Mouse (Mus musculus) cerebellum, adult 9-10 months (tissue): ENCODE measurements around the gene Uqcr10.

Source experiments
- DNase-seq: peaks from one replicate; pipeline ENCODE4 v3.0.0; 2022

Uqcr10 gene

DNA sequence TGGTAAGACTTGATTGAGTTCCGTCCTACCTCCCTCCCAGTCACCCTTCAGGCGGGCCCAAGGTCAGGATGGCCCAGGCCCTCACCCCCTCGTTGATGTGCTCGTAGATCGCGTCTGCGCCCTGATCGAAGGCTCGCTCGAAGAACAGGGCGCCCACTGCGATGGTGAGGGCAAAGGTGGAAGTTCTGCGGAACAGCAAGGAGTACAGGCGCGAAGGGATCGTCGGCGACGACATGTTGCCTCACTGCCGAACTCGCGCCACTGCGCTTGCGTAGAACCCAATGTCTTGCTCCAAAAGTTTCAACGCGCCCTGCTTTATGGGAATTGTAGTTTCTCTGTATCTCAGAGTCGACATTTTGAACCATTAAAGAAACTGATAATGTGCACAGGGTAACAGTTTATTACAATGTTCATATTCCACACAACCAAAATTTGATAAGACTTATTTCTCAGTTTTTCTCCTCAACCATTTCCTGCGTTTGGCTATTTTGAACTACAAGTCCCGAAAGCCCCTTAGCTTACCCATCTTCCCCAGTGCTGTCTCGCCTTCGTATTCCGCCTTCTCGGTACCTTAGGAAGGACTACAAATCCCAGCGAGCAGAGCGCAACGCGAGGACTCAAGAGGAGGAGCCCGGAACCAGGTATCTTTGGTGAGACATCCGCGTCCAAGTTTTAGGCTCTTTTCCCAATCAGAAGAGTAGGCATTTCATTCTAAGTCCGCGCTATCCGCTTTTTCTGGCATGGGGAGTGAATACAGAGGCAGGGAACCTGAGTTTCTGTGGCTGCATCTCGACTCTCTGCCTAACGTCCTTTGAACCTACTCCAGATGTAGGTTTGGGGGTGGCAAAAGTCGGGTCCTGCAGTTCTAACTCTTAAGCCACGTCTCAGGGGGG lies at the start of gene Uqcr10, which contains the start of gene Zmat5:
Uqcr10 (minus strand) TSS at position 271 of the 893 bp plus-strand sequence.
Zmat5 (plus strand) TSS at position 607 of the 893 bp plus-strand sequence.
- peak; percentile 96 for DNase-seq

DNA sequence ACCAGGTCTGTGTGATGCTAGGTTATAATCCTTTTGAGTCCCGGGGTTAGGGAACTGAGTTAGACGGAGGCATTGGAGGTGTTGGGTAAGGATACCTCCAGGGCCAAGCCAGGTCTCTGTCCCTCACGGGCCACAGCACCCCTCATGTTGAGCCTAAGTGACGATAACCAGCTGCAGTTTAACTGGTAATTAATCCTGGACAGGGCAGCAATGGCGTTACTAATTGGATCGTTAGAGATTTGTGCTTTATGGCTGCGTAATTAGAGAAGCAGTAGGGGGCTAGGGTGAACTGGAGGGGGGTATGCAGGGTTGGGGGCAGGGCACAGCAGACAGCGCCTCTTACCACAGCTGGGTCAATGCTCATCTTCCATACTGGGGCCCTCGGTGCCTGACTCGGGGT lies 48.7 kb upstream of the Uqcr10 start:
- no peak for DNase-seq

DNA sequence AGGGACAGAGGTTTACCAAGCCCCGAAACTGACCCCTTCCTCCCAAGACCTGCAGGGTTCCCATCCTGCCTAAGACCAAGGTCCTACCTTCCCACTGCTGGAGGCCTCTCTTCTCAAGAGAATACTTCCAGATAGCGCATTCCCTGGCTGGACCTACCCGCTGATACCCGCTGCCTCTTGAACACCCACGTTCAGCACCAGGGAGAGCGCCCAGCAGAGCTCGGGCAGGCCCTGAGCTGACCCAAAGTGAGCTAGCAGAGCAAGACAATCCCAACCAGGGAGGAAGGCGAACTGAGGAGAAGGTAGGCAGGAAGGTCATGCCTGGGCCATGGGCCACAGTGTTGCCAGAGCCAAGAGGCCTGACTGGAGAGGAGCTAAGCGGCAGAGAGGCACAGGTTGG lies 46.1 kb upstream of the Uqcr10 start:
- DNase-seq, result no peak

DNA sequence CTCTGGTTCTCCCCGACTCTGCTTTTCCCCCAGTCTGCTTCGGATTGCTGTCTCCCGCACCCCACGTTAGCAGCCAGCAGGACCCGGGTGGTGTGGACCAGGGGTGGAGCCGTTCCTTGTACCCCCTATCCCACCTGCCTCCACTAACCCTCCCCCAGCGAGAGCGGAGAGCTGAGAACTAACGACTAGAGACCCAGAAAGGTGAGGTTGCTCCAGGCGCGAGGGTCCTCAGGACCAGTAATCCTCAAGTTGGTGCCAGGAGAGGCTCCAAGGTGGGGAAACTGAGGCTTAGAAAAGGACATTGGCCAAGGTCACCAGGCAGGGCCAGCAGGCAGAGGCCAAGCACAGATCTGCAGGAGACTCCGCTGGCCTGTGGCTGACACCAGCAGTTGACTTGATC lies 43.1 kb upstream of the Uqcr10 start:
- DNase-seq, result no peak

DNA sequence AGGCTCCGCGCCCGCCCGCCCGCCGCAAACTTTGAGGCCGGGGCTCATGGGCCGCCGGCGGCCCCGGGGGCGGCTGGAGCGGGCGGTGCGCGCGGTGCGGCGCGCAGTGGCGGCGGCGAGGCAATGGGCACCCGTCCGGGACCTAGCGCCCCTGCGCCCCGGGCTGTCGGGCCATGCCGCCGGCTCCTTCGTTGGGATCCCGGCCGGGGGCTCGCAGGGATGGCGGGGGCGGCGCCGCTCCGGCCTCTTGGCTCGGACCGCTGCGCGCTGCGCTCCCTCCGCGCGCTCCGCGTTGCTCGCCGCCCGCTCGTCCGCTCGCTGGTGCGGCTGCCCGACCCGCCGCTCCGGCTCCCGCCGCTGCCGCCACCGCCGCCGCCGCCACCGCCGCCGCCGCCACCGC lies 42.6 kb upstream of the Uqcr10 start, which contains the start of gene Cabp7:
Cabp7 (minus strand) TSS at position 46 of the 400 bp plus-strand sequence.
- no peak for DNase-seq

DNA sequence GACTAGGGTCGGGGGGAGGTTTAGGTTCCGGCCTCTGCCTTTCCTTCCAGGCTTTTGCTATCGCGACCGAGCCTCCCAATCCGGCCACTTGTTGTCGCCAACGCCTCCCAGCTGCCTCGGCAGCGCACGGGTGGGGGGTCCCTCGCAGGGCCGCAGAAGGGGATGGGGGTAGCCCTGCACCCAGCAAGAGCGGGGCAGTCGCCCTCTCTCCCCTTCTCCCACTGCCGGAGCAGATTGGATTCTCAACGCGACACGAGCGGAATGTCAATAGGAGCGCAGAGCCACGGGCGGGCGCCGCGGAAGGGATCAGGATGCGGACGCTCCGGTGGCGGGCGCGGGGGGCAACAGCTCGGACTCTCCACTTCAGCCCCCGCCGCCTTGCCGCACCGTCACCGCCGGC lies 41.8 kb upstream of the Uqcr10 start:
- no peak for DNase-seq

DNA sequence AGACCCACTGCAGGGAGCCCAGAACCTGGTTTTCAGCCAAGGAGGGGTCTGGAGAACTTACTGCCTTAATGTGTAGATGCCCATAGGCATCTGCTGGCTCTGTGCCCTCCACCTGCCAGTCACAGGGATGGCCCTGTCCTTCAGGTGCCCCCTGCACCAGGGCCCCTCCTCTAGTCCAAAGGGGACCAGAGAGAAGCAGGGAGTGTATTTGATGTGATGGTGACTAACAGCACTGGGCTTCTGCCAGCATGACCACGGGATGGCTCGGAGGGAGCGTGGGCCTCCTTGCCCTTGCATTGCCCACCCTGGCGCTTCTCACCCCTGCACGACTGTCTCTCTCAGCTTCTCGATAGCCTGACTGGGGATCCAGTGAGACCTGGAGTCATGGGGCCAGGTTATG lies 40.5 kb upstream of the Uqcr10 start:
- no peak for DNase-seq

DNA sequence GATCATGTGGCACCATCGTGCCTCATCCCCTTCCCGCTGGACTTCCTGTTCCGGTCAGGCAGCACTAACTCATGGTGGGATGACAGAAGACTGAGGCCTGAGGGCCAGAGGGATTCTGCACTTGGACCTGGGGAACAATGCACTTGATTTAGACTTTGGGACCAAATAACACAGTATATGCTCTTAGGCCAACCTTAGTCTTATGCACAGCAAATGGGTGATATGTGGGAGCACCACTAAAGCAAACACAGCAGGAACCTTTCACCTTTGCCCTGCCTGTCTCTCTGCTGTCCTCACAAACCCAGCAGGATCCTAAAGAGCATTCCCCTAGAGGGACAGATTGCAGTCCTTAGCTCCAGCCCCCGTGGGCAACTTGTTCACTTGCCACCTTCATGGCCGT lies 36.6 kb upstream of the Uqcr10 start:
- no peak for DNase-seq

DNA sequence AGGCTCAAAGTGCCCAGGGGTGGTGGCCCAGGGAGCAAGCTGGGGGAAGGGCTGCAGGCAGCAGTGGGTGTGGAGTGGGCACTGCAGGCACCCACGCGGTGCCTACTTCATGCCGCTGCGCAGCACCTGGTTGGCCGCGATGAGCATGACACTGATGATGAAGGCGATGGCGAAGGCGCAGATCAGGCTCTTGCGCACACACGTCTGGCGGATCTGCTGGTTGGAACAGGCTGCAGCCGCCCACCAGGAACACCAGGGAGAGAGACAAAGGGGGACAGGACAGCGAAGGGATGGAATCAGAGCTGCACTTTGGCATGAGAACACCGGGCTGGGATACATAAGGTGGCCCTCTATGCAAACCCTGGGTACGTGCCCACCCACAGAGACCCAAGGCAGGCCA lies 34.6 kb upstream of the Uqcr10 start:
- DNase-seq, result no peak

DNA sequence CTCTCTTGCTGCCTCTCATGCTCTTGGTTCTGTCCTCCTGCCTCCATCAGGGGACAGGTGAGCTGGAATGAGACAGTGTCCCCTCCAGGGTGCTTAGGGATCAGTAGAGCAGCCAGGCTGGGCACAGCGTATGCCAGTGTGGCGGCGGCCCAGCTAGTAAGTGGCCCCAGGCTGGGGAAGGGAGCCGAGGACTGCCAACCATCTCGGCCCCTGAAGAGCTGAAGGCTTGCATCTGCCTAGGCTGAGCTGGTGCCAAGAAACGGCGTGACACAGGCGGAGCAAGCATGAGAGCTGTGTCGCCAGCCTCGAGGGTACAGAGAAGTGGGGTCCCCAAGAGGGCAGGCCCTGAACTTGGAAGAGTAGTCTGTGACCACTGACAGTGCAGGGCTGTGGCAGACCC lies 33.5 kb upstream of the Uqcr10 start:
- peak; percentile 75 for DNase-seq

DNA sequence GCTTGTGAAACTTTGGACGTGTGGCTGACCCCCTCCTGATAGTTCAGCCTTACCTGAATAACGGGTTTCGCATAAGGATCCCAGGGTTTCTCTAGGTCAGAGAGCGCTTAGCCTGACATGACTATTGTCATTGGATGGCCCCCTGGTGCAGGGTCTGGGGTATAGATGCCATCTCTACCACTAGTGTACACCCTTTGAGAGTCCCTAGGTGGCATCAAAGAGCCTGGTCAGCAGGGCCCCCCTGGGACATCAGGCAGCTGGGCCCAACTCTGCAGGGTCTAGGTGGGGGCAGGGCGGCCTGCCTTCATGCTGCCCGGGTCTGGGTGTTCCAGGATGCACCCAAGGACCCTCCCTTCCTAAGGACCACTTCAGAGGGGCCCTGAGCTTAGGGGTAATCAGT lies 32.2 kb upstream of the Uqcr10 start:
- DNase-seq, result no peak

DNA sequence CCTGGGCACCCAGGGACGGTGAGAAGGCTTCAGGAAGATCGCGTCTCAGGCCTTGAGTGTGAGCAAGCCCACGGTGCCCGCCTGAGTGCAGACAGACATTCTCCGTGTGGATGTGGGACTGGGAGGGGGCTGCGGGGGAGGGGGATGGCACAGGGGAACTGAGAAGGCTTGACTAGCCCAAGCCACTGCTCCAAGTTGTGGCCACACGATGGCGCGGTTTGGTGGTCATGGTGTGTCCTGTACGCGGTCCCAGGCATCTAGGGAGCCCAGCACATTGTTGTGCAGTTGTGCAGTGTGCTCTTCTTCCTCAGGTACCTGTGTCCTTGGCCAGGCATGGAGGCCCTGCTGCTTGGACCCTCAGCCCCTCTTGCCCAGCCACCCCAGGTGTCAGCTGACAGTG lies 30.0 kb upstream of the Uqcr10 start:
- DNase-seq, result no peak

DNA sequence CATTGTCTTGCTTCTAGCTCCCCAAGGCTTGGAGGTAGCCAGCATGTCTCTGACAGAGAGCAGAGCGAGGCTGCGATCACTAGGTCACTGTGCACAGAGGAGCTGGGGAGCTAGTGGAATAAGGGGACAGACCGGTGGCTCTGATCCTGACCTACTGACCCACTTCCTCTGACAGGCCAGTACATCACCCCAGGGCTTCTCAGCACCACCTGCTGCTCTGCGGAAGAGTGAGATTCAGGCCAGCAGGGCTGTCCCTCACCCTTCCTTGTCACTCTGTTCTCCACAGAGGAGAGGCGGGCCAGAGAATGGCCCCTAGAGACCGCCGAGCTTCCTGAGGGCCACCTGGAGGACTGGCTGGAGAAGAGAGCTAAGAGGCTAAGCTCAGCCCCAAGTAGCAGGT lies 27.6 kb upstream of the Uqcr10 start:
- DNase-seq, result peak; percentile 52

DNA sequence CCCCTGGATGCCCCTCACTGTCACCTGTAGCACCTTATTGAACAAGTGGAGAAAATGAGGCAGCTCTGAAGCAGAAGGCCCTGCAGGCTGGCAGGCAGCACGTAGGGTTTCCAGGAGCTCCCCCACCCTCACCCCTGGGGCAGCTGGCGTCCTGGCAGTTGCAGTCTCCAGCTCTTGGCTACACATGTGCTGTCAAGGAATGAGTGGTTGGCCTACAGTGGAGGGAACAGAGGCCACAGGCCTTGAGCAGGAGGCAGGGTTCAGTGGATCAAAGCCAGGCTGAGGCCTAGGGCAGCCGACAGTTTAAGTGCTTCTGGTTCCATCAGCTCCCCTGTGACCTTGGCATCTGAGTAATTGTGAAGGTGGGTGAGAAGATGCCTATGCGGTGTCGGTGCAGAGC lies 26.8 kb upstream of the Uqcr10 start:
- DNase-seq, result no peak

DNA sequence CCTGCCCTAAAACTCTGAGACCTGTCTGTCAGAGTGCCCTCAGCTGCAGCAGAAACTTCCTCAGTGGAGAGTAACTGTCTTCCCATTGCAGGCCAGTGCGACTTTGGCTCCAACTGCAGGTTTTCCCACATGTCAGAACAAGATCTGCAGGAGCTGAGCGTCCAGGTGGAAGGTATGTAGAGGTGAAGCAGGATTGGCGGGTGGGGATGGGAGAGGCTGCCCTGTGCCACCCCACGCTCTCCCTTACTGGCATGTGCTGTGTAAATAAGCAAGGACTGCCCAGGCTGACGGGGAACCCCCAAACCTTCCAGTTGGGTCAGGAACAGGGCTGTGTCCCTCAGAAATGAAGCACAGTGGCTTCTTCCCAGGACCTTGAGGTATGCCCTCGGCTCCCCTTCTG lies 26.0 kb upstream of the Uqcr10 start:
- no peak for DNase-seq

DNA sequence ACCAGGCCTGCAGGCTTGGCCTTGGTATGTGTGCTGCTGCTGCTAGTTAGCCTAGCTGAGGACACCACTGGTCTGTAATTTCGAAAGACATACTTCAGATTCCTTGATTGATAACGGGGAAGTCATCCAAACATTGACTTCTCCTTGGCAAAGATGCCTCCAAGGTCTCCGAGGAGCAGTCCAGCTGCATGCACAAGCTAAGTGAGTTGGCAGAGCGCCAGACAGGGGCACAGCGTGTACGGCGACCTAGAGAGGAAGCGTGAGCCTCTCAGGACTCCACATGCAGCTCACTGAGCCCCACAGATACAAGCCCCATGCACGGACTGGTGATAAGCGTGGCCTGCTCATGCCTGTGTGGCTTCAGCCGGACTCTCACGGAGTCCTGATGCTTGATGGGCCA lies 25.5 kb upstream of the Uqcr10 start:
- DNase-seq, result no peak

DNA sequence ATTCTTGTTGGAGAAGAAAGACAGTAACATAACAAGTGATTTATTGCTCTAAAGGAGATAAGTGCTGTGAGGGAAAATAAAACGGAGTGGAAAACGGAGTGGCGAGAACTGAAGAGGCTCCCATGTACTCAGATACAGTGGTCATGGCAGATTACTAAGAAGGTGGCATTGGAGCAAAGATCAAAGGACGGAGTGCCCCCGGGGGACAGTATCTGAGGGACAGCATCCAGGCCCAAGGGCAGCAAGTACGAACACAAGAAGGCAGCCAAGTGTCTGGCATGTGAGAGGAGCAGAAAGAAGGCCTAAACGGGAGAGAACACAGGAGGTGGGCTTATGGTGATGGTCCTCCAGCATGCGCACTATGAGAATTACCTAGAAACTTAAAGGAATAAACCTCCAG lies 17.6 kb upstream of the Uqcr10 start:
- no peak for DNase-seq

DNA sequence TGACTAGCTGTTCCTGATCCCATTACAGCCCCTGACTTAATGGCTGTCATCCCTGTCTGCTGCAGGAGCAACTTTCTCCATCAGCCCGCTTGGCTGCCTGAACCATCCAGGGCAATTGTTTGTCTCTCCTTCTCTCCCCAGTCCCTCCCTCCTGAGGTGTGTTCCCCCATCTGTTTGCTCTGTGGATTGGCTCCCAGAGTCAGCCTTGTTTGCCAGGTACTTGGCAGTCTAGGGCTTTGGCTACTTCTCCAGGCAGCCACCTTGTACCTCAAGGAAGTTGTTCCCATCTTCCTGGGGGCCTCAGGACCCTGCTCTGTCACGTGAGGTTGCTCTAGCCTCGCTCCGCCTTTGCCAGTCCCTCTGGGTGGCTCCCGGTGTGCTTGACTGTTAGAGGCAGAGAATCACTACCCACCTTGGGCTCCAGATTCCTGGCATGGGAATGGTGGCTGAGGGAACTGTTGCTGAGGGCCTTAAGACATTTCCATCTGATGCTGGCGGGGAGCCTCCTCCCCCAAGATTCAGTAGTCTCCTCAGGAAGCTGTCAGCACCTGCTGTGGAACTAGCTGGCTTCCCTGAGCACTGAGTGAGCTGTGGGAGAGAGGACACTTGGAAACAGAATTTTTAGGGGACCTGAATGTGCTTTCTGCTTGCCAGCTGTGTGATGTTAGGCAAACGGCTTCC lies 16.9 kb upstream of the Uqcr10 start:
- DNase-seq, result peak; percentile 85

DNA sequence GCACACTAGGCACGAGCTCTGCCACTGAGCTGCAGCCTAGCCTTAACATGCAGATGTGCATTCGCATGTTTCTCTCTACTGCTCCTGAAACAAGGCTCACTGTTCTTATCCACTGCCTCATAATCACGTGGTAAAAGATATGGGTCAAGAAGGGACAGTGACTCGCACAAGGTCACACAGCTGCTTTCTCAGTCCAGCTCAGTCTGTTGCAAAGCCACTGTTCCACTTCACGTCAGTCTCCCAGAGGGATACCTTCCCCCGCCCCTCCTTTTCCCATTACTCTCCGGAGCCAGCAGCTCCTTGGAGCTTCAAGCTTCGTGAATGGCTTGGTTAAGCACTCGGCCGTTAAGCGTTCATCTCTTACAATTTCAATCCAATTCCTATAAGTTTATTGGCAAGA lies 16.3 kb upstream of the Uqcr10 start:
- no peak for DNase-seq

DNA sequence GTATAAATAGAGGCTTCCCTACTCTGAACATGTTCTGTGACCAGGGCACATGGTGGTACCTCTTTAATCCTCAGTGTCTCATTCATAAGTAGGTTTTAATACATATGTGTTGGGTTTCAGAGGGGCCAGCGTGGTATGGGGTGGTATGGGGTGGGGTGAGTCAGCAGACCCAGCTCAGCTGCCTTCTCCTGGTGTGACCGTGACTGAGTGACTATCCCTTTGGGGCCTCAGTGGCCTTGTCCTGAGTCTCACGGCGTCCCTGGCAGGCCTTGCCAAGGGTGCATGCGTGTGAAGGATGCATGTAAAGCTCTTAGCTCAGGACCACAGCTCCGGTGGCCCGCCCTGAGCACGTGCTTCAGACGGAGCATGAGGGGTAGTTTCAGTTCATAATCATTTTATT lies 15.8 kb upstream of the Uqcr10 start:
- no peak for DNase-seq

DNA sequence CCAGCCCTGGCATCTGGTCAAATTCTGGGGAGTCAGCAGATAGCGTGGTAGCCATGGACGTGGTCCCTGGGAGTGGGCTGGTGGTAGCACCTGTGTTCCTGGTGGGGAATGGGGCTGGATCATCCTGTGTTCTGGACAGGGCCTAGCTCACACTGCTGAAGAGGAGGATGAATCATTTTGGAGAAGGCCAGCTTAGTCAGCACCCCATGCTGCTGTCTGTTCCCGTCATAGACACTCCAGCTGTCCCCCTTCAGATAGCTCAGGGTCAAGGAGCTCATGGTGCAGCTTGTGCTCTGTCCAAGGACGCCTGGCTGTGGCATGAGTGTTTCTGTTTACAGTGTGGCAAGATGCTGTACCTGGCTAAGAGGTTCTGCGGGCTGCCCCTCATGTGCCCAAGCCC lies 14.4 kb upstream of the Uqcr10 start:
- no peak for DNase-seq

DNA sequence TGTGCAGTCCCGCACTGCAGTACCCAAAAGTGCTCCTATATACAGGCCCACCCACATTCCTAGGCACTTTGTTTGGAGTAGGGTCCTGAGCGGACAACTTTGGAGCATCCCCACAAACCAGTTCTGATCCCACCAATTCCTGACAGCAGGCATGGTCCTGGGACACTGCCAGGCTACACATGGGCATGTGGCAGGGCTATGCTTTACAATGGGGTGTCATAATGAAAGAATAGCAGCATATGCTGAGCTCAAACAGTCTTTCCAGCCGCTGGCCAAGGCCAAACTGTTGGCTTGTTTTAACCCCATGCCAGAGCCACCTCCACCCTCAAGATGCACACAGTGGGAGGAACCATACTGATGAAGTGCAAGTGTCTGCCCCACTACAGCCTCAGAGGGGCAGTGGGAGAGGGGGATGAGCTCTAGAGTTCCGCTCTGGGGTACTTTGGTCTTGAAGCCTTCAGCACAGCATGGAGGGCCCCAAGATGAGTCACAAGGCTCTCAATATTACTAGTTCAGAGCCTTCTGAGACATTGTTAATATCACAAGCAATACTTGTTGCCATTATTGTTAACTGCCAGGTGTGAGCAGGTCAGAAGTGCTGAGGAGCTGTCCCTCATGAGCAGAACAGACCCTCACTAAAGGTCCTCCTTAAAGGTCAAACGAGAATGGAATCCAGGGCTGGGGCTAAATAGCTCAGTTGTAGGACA lies 12.5 kb upstream of the Uqcr10 start:
- no peak for DNase-seq

DNA sequence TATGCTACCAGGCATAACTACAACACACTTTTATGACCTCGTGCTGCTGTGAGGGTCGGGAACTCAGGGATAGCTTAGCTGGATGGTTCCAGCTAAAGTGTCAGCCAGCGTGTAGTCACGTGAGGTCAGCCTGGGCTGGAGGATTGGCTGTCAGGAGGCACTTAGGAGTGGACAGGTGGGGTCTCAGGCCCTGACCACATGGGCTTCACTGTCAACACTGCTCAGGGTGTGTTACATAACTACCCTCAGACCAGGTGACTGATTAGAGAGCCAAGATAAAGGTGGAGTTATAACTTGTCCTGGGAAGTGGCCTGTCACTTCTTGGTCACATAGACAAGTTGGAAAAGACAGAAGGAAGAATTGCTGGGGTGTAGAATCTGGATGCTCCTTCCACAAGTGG lies 11.5 kb upstream of the Uqcr10 start:
- no peak for DNase-seq

DNA sequence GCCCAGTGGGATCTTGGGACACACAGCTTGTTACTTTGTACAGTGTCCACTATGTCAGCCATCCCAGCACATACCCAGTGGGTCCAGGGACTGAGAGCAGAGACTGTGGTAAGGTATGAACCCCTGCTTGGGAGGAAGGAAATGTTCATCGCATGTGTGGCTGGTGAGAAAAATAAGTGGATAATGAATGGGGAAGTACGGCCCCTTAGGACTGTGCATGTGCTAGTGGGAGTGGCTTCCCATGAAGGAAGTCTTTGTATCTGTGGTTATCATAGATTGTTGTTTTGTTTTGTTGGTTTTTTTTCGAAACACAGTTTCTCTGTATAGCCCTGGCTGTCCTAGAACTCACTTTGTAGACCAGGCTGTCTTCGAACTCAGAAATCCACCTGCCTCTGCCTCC lies 10.6 kb upstream of the Uqcr10 start:
- no peak for DNase-seq
